Mouse (Mus musculus) cerebral cortex, adult 2 months (tissue): ENCODE measurements around the gene Vmn1r22.

Experiments used
- WGBS: fragments of 180-500 bp; shearing (Covaris S2); methylation state at CpG from one replicate; pipeline ENCODE4 v1.1.7; 2018; 5-methylcytosine and 5-hydroxymethylcytosine counted together

Gene Vmn1r22

GRCm38 (mm10) chr6:57907928-57908327 is at the start of gene Vmn1r22:
Gene Vmn1r22 (minus strand): TSS chr6:57908028.
- WGBS = 82% methylated on average over 1 of the region's 1 CpGs

- 96% methylated on average over 1 of the region's 1 CpGs for WGBS
Observed at GRCm38 (mm10) chr6:57926738-57927137, 18.9 kb upstream of the Vmn1r22 start, which contains the start of gene Vmn1r23. Gene Vmn1r23 (minus strand): TSS chr6:57926838.

- WGBS = 48% methylated on average over 6 of the region's 6 CpGs
Observed at GRCm38 (mm10) chr6:57859043-57860042, 48.5 kb downstream of the Vmn1r22 start.

GRCm38 (mm10) chr6:57851177-57851576 is 56.7 kb downstream of the Vmn1r22 start:
- 89% methylated on average over 5 of the region's 5 CpGs for WGBS

GRCm38 (mm10) chr6:57850286-57850685 is 57.5 kb downstream of the Vmn1r22 start, which contains the start of gene Vmn1r21:
Gene Vmn1r21 (minus strand): TSS chr6:57850343.
- WGBS = 82% methylated on average over 1 of the region's 1 CpGs
